Mouse (Mus musculus) kidney, embryonic 16.5 days (tissue): ENCODE data around the gene Ccdc36. TPM values are rescaled to one million over a fixed set of nuclear protein-coding genes. Genes with fewer than 3 reads are reported as not detected.

ENCODE experiments used
- ATAC-seq: fragments of 200-750 bp; cut with Nextera tagmentation; 2 replicates; pipeline ENCODE4 v1.8.0; 2017; ENCODE audit warnings: moderate TSS enrichment; ENCODE audit not compliant: low FRiP score, low TSS enrichment
- H3K27ac ChIP-seq: fragments of 300-500 bp; sonication (generic); 2 replicates; pipeline ENCODE4 v1.5.1; 2014; ENCODE audit warnings: low read length
- H3K27me3 ChIP-seq: fragments of 300-500 bp; sonication (generic); 2 replicates; pipeline ENCODE4 v1.6.1; 2014; ENCODE audit warnings: low read length, control low read depth, mixed read lengths; ENCODE audit not compliant: insufficient read depth
- H3K36me3 ChIP-seq: fragments of 300-500 bp; sonication (generic); 2 replicates; pipeline ENCODE4 v1.6.1; 2014; ENCODE audit warnings: low read length, control low read depth, mixed read lengths; ENCODE audit not compliant: insufficient read depth
- H3K4me1 ChIP-seq: fragments of 300-500 bp; sonication (generic); 2 replicates; pipeline ENCODE4 v1.6.1; 2014; ENCODE audit warnings: low read length, control low read depth, mixed read lengths; ENCODE audit not compliant: insufficient read depth
- H3K4me2 ChIP-seq: fragments of 300-500 bp; sonication (generic); replicated peaks from 2 replicates; pipeline ENCODE4 v1.6.1; 2014; ENCODE audit warnings: low read depth, low read length
- H3K4me3 ChIP-seq: fragments of 300-500 bp; sonication (generic); 2 replicates; pipeline ENCODE4 v1.5.1; 2014; ENCODE audit warnings: mild to moderate bottlenecking, low read length
- H3K9ac ChIP-seq: fragments of 300-500 bp; sonication (generic); replicated peaks from 2 replicates; pipeline ENCODE4 v1.6.1; 2014; ENCODE audit warnings: low read length
- H3K9me3 ChIP-seq: fragments of 300-500 bp; sonication (generic); 2 replicates; pipeline ENCODE4 v1.6.1; 2016; ENCODE audit warnings: low read length, control low read depth
- WGBS: fragments of 180-500 bp; shearing (Covaris S2); extraction: QIAGEN DNeasy Blood & Tissue Kit; methylation state at CpG from one replicate; pipeline ENCODE4 v1.1.7; 2014; 5-methylcytosine and 5-hydroxymethylcytosine counted together
- polyA plus RNA-seq: library from polyadenylated mRNA; unstranded; fragments of >200 nt; fragmentation: Nextera tagmentation; extraction: Ambion mirVana; gene quantifications from 2 replicates; pipeline ENCODE4 v1.2.1, GENCODE M21; 2015

The Ccdc36 gene
- polyA plus RNA-seq, 1 experiment from 2014 or later, result 1.5 TPM

GRCm38 (mm10) chr9:108388601-108389000 is 39.7 kb downstream of the Ccdc36 start:
- no peaks in the 10 kb centered on the region for H3K4me1 ChIP-seq
- no peak overlapping the region for H3K27ac ChIP-seq
- H3K36me3 ChIP-seq, result peaks cover 80% of the 10 kb centered on the region
- no peak overlapping the region for H3K9ac ChIP-seq
- no peaks in the 10 kb centered on the region for H3K27me3 ChIP-seq
- no peak overlapping the region for H3K4me3 ChIP-seq
- 90% methylated on average over 10 of the region's 10 CpGs for WGBS
- no peaks in the 10 kb centered on the region for H3K9me3 ChIP-seq
- ATAC-seq, result no peak
- no peak overlapping the region for H3K4me2 ChIP-seq

- no peaks in the 10 kb centered on the region for H3K9me3 ChIP-seq
- no peak overlapping the region for H3K4me3 ChIP-seq
- peaks cover 80% of the 10 kb centered on the region for H3K36me3 ChIP-seq
- 76% methylated on average over 4 of the region's 4 CpGs for WGBS
- H3K9ac ChIP-seq, result no peak overlapping the region
- no peaks in the 10 kb centered on the region for H3K4me1 ChIP-seq
- H3K27me3 ChIP-seq, result no peaks in the 10 kb centered on the region
- no peak for ATAC-seq
- H3K4me2 ChIP-seq, result no peak overlapping the region
- H3K27ac ChIP-seq, result no peak overlapping the region
These were observed 41.5 kb downstream of the Ccdc36 start for GRCm38 (mm10) chr9:108386816-108387215.

- Histone ChIP-seq H3K4me3 (no peak overlapping the region), H3K4me2 (no peak overlapping the region), H3K9me3 (no peaks in the 10 kb centered on the region), H3K36me3 (peaks cover 84% of the 10 kb centered on the region), H3K27ac (no peak overlapping the region), H3K4me1 (no peaks in the 10 kb centered on the region), H3K9ac (no peak overlapping the region), H3K27me3 (no peaks in the 10 kb centered on the region)
- no peak for ATAC-seq
- 73% methylated on average over 7 of the region's 7 CpGs for WGBS
These were observed 43.3 kb downstream of the Ccdc36 start for GRCm38 (mm10) chr9:108385006-108385405.

- Histone ChIP-seq H3K27me3 (no peaks in the 10 kb centered on the region), H3K9ac (no peak overlapping the region), H3K4me3 (no peak overlapping the region), H3K27ac (no peak overlapping the region), H3K4me2 (no peak overlapping the region), H3K4me1 (no peaks in the 10 kb centered on the region), H3K36me3 (peaks cover 77% of the 10 kb centered on the region), H3K9me3 (no peaks in the 10 kb centered on the region)
- no peak for ATAC-seq
- 91% methylated on average over 9 of the region's 9 CpGs for WGBS
These were observed 46.9 kb downstream of the Ccdc36 start for GRCm38 (mm10) chr9:108381382-108381781.

GRCm38 (mm10) chr9:108379294-108379693 is 49.0 kb downstream of the Ccdc36 start:
- H3K4me1 ChIP-seq, result no peaks in the 10 kb centered on the region
- H3K27me3 ChIP-seq, result no peaks in the 10 kb centered on the region
- WGBS, result 91% methylated on average over 4 of the region's 4 CpGs
- H3K9me3 ChIP-seq, result no peaks in the 10 kb centered on the region
- no peak overlapping the region for H3K27ac ChIP-seq
- ATAC-seq, result no peak
- H3K4me2 ChIP-seq, result no peak overlapping the region
- H3K4me3 ChIP-seq, result no peak overlapping the region
- H3K36me3 ChIP-seq, result peaks cover 74% of the 10 kb centered on the region
- no peak overlapping the region for H3K9ac ChIP-seq

- H3K4me3 ChIP-seq, result no peak overlapping the region
- no peak overlapping the region for H3K9ac ChIP-seq
- WGBS, result 85% methylated on average over 5 of the region's 5 CpGs
- no peak overlapping the region for H3K4me2 ChIP-seq
- no peaks in the 10 kb centered on the region for H3K4me1 ChIP-seq
- H3K27me3 ChIP-seq, result no peaks in the 10 kb centered on the region
- no peak overlapping the region for H3K27ac ChIP-seq
- ATAC-seq, result no peak
- no peaks in the 10 kb centered on the region for H3K9me3 ChIP-seq
- H3K36me3 ChIP-seq, result peaks cover 74% of the 10 kb centered on the region
These were observed 49.5 kb downstream of the Ccdc36 start for GRCm38 (mm10) chr9:108378736-108379135.

GRCm38 (mm10) chr9:108378234-108378633 is 50.0 kb downstream of the Ccdc36 start:
- Histone ChIP-seq H3K36me3 (peaks cover 76% of the 10 kb centered on the region), H3K27ac (no peak overlapping the region), H3K4me3 (no peak overlapping the region), H3K27me3 (no peaks in the 10 kb centered on the region), H3K9ac (no peak overlapping the region), H3K4me2 (no peak overlapping the region), H3K9me3 (no peaks in the 10 kb centered on the region), H3K4me1 (no peaks in the 10 kb centered on the region)
- 89% methylated on average over 9 of the region's 9 CpGs for WGBS
- ATAC-seq, result no peak

Other genes with a start within 250 kb of the Ccdc36 start
- 0.64 and 0.67 TPM in 2 replicates for gene Bsn, start 238.1 kb downstream of the Ccdc36 start, polyA plus RNA-seq
- gene Dag1, start 164.5 kb downstream of the Ccdc36 start, polyA plus RNA-seq, result 163 and 182 TPM in 2 replicates
- 37.2 and 45.5 TPM in 2 replicates for gene Nicn1, start 138.1 kb downstream of the Ccdc36 start, polyA plus RNA-seq
- gene Amt, start 131.6 kb downstream of the Ccdc36 start, polyA plus RNA-seq, result 40.8 and 43.7 TPM in 2 replicates
- 495 and 508 TPM in 2 replicates for gene Rhoa, start 122.4 kb downstream of the Ccdc36 start, polyA plus RNA-seq
- gene Tcta, start 122.3 kb downstream of the Ccdc36 start, polyA plus RNA-seq, result 34.9 and 38.9 TPM in 2 replicates
- 686 and 695 TPM in 2 replicates for gene Gpx1, start 89.6 kb downstream of the Ccdc36 start, polyA plus RNA-seq
- gene Usp4, start 80.6 kb downstream of the Ccdc36 start, polyA plus RNA-seq, result 113 and 119 TPM in 2 replicates
- 0.62 and 1.2 TPM in 2 replicates for gene 1700102P08Rik, start 35.7 kb downstream of the Ccdc36 start, polyA plus RNA-seq
- gene BC048562, start 8.0 kb upstream of the Ccdc36 start, polyA plus RNA-seq, result not detected in 2 replicates
- 77.0 and 82.4 TPM in 2 replicates for gene Ccdc71, start 32.0 kb upstream of the Ccdc36 start, polyA plus RNA-seq
- 38.8 and 41.6 TPM in 2 replicates for gene Klhdc8b, start 33.1 kb upstream of the Ccdc36 start, polyA plus RNA-seq
- gene Lamb2, start 51.3 kb upstream of the Ccdc36 start, polyA plus RNA-seq, result 68.5 and 73.6 TPM in 2 replicates
- 79.1 and 82.0 TPM in 2 replicates for gene Usp19, start 62.1 kb upstream of the Ccdc36 start, polyA plus RNA-seq
- gene Qars, start 79.2 kb upstream of the Ccdc36 start, polyA plus RNA-seq, result 127 and 140 TPM in 2 replicates
- 129 and 135 TPM in 2 replicates for gene Qrich1, start 88.3 kb upstream of the Ccdc36 start, polyA plus RNA-seq
- 188 and 198 TPM in 2 replicates for gene Impdh2, start 131.8 kb upstream of the Ccdc36 start, polyA plus RNA-seq
- 47.6 and 48.6 TPM in 2 replicates for gene Ndufaf3, start 138.9 kb upstream of the Ccdc36 start, polyA plus RNA-seq
- 200 TPM in 2 replicates for gene Dalrd3, start 141.4 kb upstream of the Ccdc36 start, polyA plus RNA-seq
- 148 and 150 TPM in 2 replicates for gene Wdr6, start 150.3 kb upstream of the Ccdc36 start, polyA plus RNA-seq
- 10.8 and 11.0 TPM in 2 replicates for gene P4htm, start 169.2 kb upstream of the Ccdc36 start, polyA plus RNA-seq
- 52.7 and 58.2 TPM in 2 replicates for gene Arih2, start 220.9 kb upstream of the Ccdc36 start, polyA plus RNA-seq
- gene Slc25a20, start 233.6 kb upstream of the Ccdc36 start, polyA plus RNA-seq, result 60.4 and 61.7 TPM in 2 replicates